Mouse (Mus musculus) embryo, embryonic 10.5 days (tissue): ENCODE measurements around the gene Plet1.

ENCODE experiments used
- DNase-seq: peaks from one replicate; pipeline ENCODE4 v3.0.0-alpha.2; 2015; ENCODE audit warnings: low spot score

Plet1 gene

GRCm38 (mm10) chr9:50494311-50494710 is at the start of gene Plet1:
Plet1 (plus strand) TSS chr9:50494525.
- DNase-seq: no peak

- DNase-seq: no peak
These were observed 45.3 kb upstream of the Plet1 start for GRCm38 (mm10) chr9:50449048-50449447.

- DNase-seq: peak; percentile 28
These were observed 42.7 kb upstream of the Plet1 start for GRCm38 (mm10) chr9:50451456-50452218.

GRCm38 (mm10) chr9:50452303-50452775 is 42.0 kb upstream of the Plet1 start:
- DNase-seq: peak; percentile 93

GRCm38 (mm10) chr9:50457596-50457995 is 36.7 kb upstream of the Plet1 start:
- no peak for DNase-seq

- DNase-seq: no peak
These were observed 34.8 kb upstream of the Plet1 start for GRCm38 (mm10) chr9:50459537-50459936.

GRCm38 (mm10) chr9:50462494-50463204 is 31.7 kb upstream of the Plet1 start:
- DNase-seq: peak; percentile 79

GRCm38 (mm10) chr9:50463205-50463508 is 31.2 kb upstream of the Plet1 start:
- DNase-seq: no peak

- no peak for DNase-seq
These were observed 23.8 kb upstream of the Plet1 start for GRCm38 (mm10) chr9:50470377-50471100.

- DNase-seq: no peak
These were observed 23.0 kb upstream of the Plet1 start for GRCm38 (mm10) chr9:50471181-50471901.

GRCm38 (mm10) chr9:50475318-50475717 is 19.0 kb upstream of the Plet1 start:
- DNase-seq: no peak

- no peak for DNase-seq
These were observed 18.6 kb upstream of the Plet1 start for GRCm38 (mm10) chr9:50475745-50476144.

GRCm38 (mm10) chr9:50476651-50477050 is 17.7 kb upstream of the Plet1 start:
- no peak for DNase-seq

- DNase-seq: no peak
These were observed 17.1 kb upstream of the Plet1 start for GRCm38 (mm10) chr9:50477270-50477669.

- no peak for DNase-seq
These were observed 15.5 kb upstream of the Plet1 start for GRCm38 (mm10) chr9:50478826-50479225.

- no peak for DNase-seq
These were observed 14.8 kb upstream of the Plet1 start for GRCm38 (mm10) chr9:50479476-50479875.

GRCm38 (mm10) chr9:50482743-50483142 is 11.6 kb upstream of the Plet1 start:
- no peak for DNase-seq

- DNase-seq: peak; percentile 69
These were observed 8.8 kb upstream of the Plet1 start for GRCm38 (mm10) chr9:50485521-50485920.

- DNase-seq: no peak
These were observed 3.5 kb upstream of the Plet1 start for GRCm38 (mm10) chr9:50490836-50491235.

- no peak for DNase-seq
These were observed 2.7 kb upstream of the Plet1 start for GRCm38 (mm10) chr9:50491531-50492045.

GRCm38 (mm10) chr9:50493777-50494176 is 548 bp upstream of the Plet1 start:
- no peak for DNase-seq
